Mouse (Mus musculus): ENCODE measurements at regions not wholly inside any gene's neighbourhood (a gene's known extent, or its start where the extent isn't known, plus 50 kb on each side); places are given as distances from the start of the nearest gene placed in this dataset.

GRCm38 (mm10) chr6:135433753-135434152 is 71.4 kb downstream of the Emp1 start:
- DNase-seq: no peak

GRCm38 (mm10) chr6:135436315-135436714 is 74.0 kb downstream of the Emp1 start:
- DNase-seq: no peak

DNA sequence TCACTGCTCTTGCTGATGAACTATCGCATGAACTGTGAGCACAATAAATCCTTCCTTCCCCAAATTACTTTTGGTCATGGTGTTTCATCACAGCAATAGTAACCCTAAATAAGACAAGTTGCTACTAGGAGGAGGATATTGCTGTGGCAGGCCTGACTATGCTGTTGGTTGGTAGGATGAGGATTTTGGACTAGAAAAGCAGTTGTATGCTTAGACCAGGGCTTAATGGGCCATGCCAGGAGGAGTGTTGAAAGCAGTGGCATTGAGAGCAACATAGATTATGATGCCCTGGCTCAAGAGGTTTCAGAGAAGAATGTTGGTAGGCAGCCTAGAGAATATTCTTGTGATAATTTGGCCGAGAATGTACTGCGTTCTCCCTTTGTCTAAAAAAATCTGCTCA is 75.9 kb downstream of the Emp1 start:
- DNase-seq: no peak

DNA sequence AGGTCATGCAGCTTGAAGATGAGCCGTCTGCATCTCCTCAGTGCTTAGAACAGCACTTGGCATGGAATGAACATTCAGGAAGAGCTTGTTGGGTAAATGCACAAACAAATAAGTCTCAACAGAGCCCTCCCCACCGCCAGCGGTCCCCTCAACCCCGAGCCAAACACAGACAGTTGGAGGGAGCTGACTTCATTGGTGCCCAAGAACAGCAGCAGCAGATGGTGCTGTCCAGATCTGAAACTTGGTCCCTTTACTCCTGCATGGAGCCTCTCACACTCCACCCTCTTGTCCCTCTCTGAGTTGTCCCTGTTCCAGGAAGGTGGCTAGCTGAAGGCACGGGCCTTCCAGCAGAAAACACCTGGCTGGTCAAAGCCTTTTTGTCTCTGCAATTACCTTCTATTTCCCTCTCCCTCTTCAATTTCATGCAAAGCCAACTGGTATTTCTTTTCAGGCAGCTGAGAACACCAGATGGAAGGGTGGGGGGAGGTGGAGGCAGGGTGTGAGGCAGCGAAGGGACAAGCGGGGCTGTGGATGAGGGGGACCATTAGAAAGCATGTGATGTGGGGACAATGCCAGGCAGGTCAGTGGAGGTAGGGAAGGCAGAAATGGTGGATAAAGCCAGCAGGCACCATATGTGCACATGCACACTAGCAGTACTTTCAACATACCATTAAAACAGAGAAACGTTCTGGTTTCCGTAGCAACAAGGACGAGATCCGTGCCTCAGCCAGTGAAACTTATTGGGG is 79.0 kb downstream of the Emp1 start:
- no peak for DNase-seq

GRCm38 (mm10) chr6:135444661-135445060 is 82.3 kb downstream of the Emp1 start:
- DNase-seq: peak; percentile 80

DNA sequence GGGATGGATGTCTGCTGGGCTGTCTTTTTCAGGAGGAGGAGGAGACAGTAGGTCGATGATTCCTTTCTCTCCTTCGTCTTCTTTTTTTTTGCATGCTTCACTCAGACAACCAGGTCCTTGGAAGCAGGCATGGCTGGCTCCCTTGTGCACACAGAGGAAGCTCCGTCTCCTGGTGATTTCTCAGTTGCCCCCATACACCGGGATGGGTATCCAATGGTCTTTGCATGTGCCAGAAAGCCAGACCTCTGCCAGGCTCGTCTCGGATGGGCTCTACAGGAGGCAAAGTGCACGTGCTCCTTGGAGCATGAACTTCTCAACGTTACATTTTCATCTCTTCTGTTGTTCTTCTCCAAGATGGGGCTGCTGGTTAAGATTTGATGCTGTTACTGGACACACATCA is 82.7 kb downstream of the Emp1 start:
- DNase-seq: no peak

GRCm38 (mm10) chr6:135447801-135448200 is 85.5 kb downstream of the Emp1 start:
- no peak for DNase-seq

DNA sequence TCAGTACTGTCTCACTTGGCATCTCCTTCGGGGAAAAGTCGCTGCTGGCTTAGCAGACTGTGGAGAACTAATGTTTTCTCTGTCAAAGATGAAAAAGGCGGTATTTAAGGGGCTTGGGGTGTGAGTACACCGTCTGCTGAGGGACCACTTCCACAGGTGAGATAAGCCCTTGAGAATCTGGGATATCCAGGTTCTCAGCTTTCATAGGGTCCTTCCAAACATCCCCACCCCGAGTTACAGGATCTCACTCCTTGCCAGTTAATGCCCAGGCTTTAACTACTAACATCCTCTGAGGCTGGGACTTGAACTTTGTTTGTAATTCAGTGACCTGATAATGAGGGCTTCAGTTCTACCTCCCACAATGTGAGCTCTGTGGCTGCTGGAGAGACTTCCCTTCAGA is 86.9 kb downstream of the Emp1 start:
- no peak for DNase-seq

GRCm38 (mm10) chr6:135450573-135450972 is 88.2 kb downstream of the Emp1 start:
- no peak for DNase-seq

- no peak for DNase-seq
Measured at GRCm38 (mm10) chr6:135451165-135451797, 88.9 kb downstream of the Emp1 start.

- DNase-seq: no peak
Measured at GRCm38 (mm10) chr6:135453041-135453440, 90.7 kb downstream of the Emp1 start.

DNA sequence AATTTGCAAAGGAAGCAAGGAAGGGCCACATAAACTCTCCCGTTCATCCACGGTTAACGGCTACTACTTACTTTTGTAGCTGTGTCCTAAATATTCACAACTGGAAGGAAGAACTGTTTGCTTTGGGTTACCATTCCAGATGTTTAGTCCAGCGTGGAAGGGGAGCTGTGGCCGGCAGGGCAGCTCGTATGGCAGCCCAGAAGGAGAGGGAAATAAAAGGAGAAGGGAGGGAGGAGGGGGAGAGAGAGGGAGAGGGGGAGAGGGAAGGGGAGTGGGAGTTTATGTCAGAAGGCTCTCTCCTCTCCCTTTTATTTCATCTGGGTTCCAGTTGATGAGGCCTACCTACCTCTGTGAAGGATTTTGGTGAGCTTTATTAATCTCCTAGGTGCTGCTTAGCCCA is 110.2 kb downstream of the Emp1 start:
- DNase-seq: no peak

GRCm38 (mm10) chr6:135473146-135473545 is 110.8 kb downstream of the Emp1 start:
- no peak for DNase-seq

DNA sequence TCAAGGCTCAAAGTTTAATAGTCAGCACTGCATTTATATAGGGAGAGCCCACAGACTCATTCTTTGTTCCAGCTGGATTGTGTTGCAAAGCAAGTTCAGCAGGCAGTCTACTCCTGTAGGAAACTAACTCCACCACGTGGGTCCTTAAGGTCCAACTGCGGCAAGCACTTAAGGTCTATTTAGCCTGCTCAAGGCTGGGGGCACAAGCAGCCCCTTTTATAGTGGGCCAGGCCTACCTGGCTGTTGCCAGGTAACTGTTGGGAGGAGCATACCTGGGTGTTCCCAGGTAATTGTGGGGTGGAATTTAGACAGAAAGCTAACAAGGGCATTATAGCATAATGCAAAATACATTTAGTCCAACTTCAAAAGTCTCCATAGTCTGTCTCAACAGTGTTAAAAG is 126.5 kb downstream of the Emp1 start:
- DNase-seq: no peak

GRCm38 (mm10) chr6:135493983-135494382 is 131.6 kb downstream of the Emp1 start:
- no peak for DNase-seq

- no peak for DNase-seq
Measured at GRCm38 (mm10) chr6:135495841-135496240, 133.5 kb downstream of the Emp1 start.

DNA sequence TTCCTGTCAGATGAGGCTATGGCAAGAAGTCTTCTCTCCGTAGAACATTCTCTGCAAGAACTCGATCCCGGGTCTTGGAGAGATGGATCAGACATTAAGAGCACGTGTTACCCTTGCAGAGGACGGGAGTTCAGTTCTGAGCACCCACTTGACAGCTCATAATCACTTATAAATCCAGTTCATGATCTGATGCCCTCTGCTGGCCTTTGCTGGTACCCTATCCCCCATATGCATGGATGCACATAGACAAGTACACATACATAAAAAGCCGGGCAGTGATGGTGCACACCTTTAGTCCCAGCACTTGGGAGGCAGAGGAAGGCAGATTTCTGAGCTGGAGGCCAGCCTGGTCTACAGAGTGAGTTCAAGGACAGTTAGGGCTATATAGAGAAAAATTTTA is 136.2 kb downstream of the Emp1 start:
- DNase-seq: no peak

DNA sequence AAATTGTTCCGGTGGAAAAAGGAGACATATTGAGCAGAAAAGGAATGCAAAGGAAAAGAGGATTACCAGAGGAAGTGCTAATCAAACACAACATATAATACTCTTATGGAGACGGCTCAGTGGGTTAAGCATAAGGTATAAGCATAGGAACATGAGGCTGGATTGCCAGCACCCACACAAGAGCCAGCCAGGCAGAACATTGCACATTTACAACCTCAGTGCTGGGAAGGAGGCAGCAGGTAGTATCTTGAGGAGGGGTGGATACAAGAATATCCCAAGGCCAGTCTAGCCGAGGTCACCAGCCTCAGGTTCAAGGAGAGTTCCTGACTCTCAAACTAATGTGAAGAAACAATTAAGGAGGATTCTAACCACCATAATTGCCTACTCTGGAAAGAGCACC is 138.0 kb downstream of the Emp1 start:
- no peak for DNase-seq

DNA sequence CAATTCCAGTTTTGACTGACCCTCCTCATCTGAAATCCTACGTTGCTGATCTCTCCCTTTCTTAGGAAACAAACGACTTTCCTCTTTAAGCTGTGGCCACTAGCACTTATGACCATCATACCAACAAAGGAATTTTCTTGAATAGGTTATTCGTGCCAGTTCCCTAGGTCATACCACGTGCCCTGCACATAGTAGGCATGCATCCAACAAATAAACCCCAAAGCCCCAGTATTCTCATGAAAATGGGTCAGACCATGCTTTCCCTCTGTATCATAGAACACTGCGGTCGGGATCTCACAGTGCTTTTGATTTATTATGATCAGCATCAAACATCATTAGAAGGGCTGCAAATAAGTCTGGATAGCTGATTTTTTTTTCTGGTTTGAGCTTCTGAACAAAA is 139.4 kb downstream of the Emp1 start:
- no peak for DNase-seq

DNA sequence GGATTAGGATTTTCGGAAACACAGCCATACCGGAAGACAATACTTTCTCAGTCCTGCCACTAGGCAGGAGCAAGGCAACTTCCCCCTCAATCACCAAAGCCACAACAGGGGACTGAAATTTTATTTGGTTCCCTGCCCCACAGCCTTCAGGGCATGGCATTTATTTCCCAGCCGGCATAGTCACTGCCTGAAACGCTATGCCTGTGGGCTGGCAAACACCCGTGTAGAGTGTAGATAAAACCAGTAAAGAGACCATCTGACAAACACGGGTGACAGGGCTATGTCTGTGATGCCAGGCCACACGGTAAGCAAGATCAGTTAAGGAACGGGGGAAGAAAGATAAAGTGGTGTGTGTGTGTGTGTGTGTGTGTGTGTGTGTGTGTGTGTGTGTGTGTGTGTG is 140.1 kb downstream of the Emp1 start:
- no peak for DNase-seq

DNA sequence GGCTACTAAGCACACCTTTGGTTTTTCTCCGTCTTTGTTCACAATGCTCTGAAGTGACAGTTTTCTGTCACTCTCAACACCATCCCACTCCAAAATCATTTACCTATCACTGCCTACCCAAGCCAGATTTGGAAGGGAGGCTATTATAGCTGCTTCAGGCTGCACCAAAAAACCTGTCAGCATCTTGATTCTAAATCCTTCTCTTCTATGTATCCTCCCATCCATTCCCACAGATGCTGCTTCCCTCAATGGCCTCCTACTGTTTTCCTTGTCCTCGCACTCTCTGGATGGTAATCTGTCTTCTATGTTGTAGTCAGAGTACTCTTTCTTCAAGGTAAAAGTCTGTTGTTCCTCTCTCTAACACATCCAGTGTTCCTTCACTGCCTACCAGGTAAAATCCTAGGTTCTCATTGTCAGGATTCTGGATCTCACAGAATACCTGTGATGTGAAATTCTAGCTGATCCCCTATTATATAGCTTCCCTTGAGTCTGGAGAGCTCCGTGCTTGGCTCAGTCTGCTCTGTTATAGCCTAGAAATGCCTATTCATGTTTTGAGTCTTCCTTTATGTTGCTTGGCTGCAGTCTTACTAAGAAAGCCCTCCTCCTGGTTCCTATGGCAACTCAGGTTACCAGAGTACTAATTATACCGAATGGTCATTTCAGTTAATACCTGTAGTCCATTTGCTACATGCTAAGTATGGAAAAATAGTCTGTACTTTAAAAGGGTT is 156.5 kb downstream of the Emp1 start:
- DNase-seq: no peak

DNA sequence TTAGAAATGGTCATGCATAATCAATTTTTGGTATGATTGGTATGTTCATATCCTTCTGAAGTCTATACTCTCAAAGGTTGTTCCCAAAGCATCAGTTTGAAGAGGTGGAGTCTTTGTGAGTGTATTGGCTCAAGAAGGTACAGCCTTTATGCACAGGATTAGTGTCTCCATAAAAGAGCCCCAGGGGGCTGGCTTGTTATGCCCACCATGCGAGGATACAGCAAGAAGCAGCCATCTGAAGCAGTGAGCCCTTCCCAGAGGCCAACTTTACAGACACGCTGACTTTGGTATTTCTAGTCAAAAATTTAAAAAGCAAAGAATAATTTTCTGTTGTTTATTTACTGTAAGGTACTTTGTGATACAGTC is 157.1 kb downstream of the Emp1 start:
- DNase-seq: no peak

DNA sequence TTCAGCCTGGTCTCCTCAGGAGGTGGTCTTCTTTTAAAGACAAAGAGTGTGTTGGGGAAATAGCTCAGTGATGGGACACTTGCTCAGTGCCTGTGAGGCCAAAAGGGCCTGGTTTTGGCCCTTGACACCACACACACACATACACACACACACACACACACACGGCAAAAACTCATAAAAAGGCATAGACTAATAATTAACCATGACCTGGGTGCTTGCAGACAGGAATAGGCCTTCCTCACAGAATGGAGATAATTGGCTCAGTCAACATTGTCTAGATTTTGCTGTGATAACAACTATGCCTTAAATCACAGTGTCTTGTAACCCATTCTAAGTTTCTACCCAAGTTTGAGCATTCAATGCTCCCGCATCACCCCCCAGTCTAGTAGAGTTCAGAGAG is 158.5 kb downstream of the Emp1 start:
- no peak for DNase-seq

DNA sequence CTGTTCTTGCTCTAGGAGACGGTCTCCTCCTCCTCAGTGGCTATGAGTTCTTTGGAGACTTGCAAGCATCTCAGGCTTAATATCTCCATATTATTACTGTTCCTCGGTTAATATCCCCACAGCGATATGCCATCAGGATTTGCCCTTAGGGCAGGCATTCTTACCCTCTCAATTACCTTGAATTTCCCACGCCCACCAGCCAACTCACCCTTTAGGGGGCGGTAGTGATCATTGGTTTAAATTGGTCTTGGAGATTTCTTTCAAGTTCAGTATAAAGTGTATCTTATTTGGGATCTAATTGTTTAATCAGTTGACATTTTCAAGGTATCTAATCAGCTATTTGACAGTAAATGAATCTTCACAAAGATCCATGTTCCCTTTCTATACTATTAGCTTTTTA is 162.5 kb downstream of the Emp1 start:
- peak; percentile 25 for DNase-seq

Measured in cerebellum, adult 9-10 months (tissue).